Mouse (Mus musculus) myocyte (in vitro differentiated cells): Measurements from ENCODE around the gene Aacs.

ENCODE experiments used
- E2F4 ChIP-seq: IDR thresholded peaks from one replicate; pipeline ENCODE4 v1.6.1; 2011; ENCODE audit warnings: mild to moderate bottlenecking, control low read depth, moderate library complexity; ENCODE audit not compliant: insufficient read depth
- MAX ChIP-seq: IDR thresholded peaks from one replicate; pipeline ENCODE4 v1.6.1; 2011; ENCODE audit warnings: low read depth, mild to moderate bottlenecking, control low read depth
- MYOD1 ChIP-seq, 3 experiments: IDR thresholded peaks; one replicate each; pipeline ENCODE4 v1.6.1; 2011; ENCODE audit warnings: control low read depth in 2 of 3, low read depth in 2 of 3, mild to moderate bottlenecking in 2 of 3, moderate library complexity in 1 of 3; ENCODE audit not compliant: insufficient read length in 2 of 3, control insufficient read depth in 1 of 3
- POLR2A ChIP-seq: IDR thresholded peaks from one replicate; pipeline ENCODE4 v1.6.1; 2011; ENCODE audit warnings: low read depth, mild to moderate bottlenecking, control low read depth, moderate library complexity; ENCODE audit not compliant: insufficient read length
- TCF12 ChIP-seq: IDR thresholded peaks from one replicate; pipeline ENCODE4 v1.6.1; 2011; ENCODE audit warnings: mild to moderate bottlenecking, control low read depth; ENCODE audit not compliant: poor library complexity, insufficient read depth, severe bottlenecking
- USF1 ChIP-seq: IDR thresholded peaks from one replicate; pipeline ENCODE4 v1.6.1; 2011; ENCODE audit warnings: low read depth, mild to moderate bottlenecking, control low read depth, moderate library complexity

DNA sequence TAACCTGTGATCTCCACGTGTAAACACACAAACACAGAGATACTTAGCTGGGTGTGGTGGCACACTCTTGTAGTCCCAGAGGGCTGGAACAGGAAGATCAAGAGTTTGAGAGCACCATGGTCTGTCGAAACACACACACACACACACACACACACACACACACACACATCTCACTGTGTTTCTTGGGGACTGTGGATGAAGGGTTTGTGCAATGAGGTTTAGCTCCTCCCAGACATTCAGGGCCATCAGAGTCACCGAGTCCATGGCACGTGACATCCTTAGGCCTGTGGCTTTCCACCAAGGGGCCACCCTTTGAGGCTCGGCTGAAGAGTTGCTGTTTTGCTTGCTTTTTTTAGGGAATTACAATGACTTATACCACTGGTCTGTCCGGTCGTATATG lies 6.9 kb downstream of the Aacs start:
- TF ChIP-seq USF1 (no peak), TCF12 (no peak), MYOD1 (IDR thresholded peaks at IDR 0.05; ENCODE audit: control insufficient read depth in 1 of 3, insufficient read length in 2 of 3, low read depth in 2 of 3) (no peak), POLR2A (no peak), MAX (no peak), E2F4 (no peak)
